Mouse (Mus musculus) urinary bladder, adult 2 months (tissue): ENCODE measurements around the gene Nmral1. TPM values are rescaled to one million over a fixed set of nuclear protein-coding genes. Genes with fewer than 3 reads are reported as not detected.
"Not testable (repeated sequence)": the region's sequence is repeated elsewhere in the genome, so short reads cannot be mapped to it uniquely, and the experiment has no call there.

Experiments
- DNase-seq: peaks from one replicate; pipeline ENCODE4 v3.0.0; 2022; ENCODE audit warnings: low spot score
- polyA plus RNA-seq: library from polyadenylated mRNA; depleted of rRNA; stranded (reverse); fragments of >200 nt; gene quantifications from 2 replicates; pipeline ENCODE4 v1.2.3, GENCODE M21; 2012

The Nmral1 gene
- polyA plus RNA-seq, 1 experiment, result 12.0 TPM

GRCm38 (mm10) chr16:4717866-4718265, 1.3 kb downstream of the Nmral1 start:
- DNase-seq, result no peak

GRCm38 (mm10) chr16:4713861-4714710, 5.1 kb downstream of the Nmral1 start:
- no peak for DNase-seq

- no peak for DNase-seq
Observed at GRCm38 (mm10) chr16:4711173-4711572, 8.0 kb downstream of the Nmral1 start.

- DNase-seq, result no peak
Observed at GRCm38 (mm10) chr16:4705541-4705940, 13.6 kb downstream of the Nmral1 start.

- DNase-seq, result no peak
Observed at GRCm38 (mm10) chr16:4702646-4703045, 16.5 kb downstream of the Nmral1 start.

- no peak for DNase-seq
Observed at GRCm38 (mm10) chr16:4701211-4701610, 17.9 kb downstream of the Nmral1 start.

- not testable (repeated sequence) for DNase-seq
Observed at GRCm38 (mm10) chr16:4689371-4689770, 29.8 kb downstream of the Nmral1 start.

GRCm38 (mm10) chr16:4684457-4684791, 34.7 kb downstream of the Nmral1 start:
- DNase-seq, result no peak

- DNase-seq, result peak; percentile 99
Observed at GRCm38 (mm10) chr16:4683581-4684456, 35.3 kb downstream of the Nmral1 start.

- no peak for DNase-seq
Observed at GRCm38 (mm10) chr16:4683193-4683580, 36.0 kb downstream of the Nmral1 start.

GRCm38 (mm10) chr16:4682628-4683179, 36.5 kb downstream of the Nmral1 start:
- DNase-seq, result no peak

GRCm38 (mm10) chr16:4680922-4681455, 38.2 kb downstream of the Nmral1 start:
- DNase-seq, result not testable (repeated sequence)

- peak; percentile 56 for DNase-seq
Observed at GRCm38 (mm10) chr16:4679121-4680018, 39.8 kb downstream of the Nmral1 start, which contains the start of gene Coro7. Gene Coro7 (minus strand): TSS chr16:4679777.

GRCm38 (mm10) chr16:4678080-4678479, 41.1 kb downstream of the Nmral1 start:
- DNase-seq, result no peak

- no peak for DNase-seq
Observed at GRCm38 (mm10) chr16:4676836-4677235, 42.3 kb downstream of the Nmral1 start.

- DNase-seq, result no peak
Observed at GRCm38 (mm10) chr16:4674091-4674490, 45.1 kb downstream of the Nmral1 start.

- DNase-seq, result no peak
Observed at GRCm38 (mm10) chr16:4670317-4670716, 48.8 kb downstream of the Nmral1 start.

GRCm38 (mm10) chr16:4667190-4667808, 51.9 kb downstream of the Nmral1 start:
- peak; percentile 50 for DNase-seq

GRCm38 (mm10) chr16:4665726-4666125, 53.4 kb downstream of the Nmral1 start:
- DNase-seq, result no peak

- DNase-seq, result no peak
Observed at GRCm38 (mm10) chr16:4663806-4664205, 55.4 kb downstream of the Nmral1 start.

GRCm38 (mm10) chr16:4661605-4662004, 57.6 kb downstream of the Nmral1 start:
- DNase-seq, result no peak
